Mouse (Mus musculus) brain, embryonic 14.5 days (tissue): ENCODE data around the gene Egfem1.

ENCODE experiments used
- CTCF ChIP-seq: fragments of 200-500 bp; IDR thresholded peaks from 2 replicates; pipeline ENCODE4 v1.5.1; 2012; ENCODE audit warnings: inconsistent platforms, mild to moderate bottlenecking, moderate library complexity, borderline replicate concordance; ENCODE audit not compliant: insufficient read depth, insufficient read length; ENCODE audit errors: extremely low read depth
- POLR2A ChIP-seq: fragments of 200-500 bp; IDR thresholded peaks from 2 replicates; pipeline ENCODE4 v1.6.1; 2012; ENCODE audit warnings: mild to moderate bottlenecking, inconsistent platforms, borderline replicate concordance; ENCODE audit not compliant: poor library complexity, insufficient read depth, insufficient read length, severe bottlenecking; ENCODE audit errors: extremely low read depth

DNA sequence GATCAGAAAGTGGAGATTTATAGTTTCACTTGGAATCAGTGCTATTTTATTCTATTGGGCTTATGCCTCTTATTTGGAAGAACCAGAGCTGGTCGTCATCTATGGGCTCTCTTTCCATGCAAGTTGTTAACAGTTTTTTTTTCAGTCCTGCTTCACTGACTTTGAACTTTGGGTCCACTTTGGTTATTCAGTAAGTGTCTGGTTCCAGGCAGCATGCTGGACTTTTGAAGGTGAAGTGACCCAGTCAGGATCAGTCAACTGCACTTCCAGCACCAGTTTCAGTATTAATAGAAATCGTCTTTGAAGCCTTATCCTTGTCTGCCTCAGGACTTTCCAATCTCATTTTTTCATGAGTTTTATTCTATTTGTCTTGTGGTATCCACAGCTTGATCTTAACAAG is 28.5 kb downstream of the Egfem1 start:
- no peak for TF ChIP-seq CTCF
- TF ChIP-seq POLR2A: no peak
